Mouse (Mus musculus) MEL (cell line): Measurements from ENCODE around the gene Fam196b.

Experiments
- BHLHE40 ChIP-seq: IDR thresholded peaks from 2 replicates; pipeline ENCODE4 v1.6.1; 2012; ENCODE audit warnings: low read depth, mild to moderate bottlenecking, inconsistent platforms, low read length, improper control_type of control experiment, borderline replicate concordance
- CTCF ChIP-seq, 3 experiments: IDR thresholded peaks in 2 of 3; conservative IDR thresholded peaks in 1 of 3; 2 replicates each; pipeline ENCODE4 v1.5.1; 2011 to 2012; ENCODE audit warnings: low read length in 3 of 3, low read depth in 2 of 3, mild to moderate bottlenecking in 2 of 3, improper control_type of control experiment in 1 of 3, inconsistent platforms in 1 of 3, mixed read lengths in 1 of 3, moderate library complexity in 1 of 3; ENCODE audit not compliant: control insufficient read depth in 1 of 3, insufficient read depth in 1 of 3, poor library complexity in 1 of 3, severe bottlenecking in 1 of 3
- E2F4 ChIP-seq: IDR thresholded peaks from 2 replicates; pipeline ENCODE4 v1.6.1; 2011; ENCODE audit warnings: low read depth, low read length, improper control_type of control experiment, borderline replicate concordance
- EP300 ChIP-seq, 2 experiments: IDR thresholded peaks; 2 replicates each; pipeline ENCODE4 v1.6.1; 2011; ENCODE audit warnings: improper control_type of control experiment in 2 of 2, low read length in 2 of 2, low read depth in 1 of 2, mild to moderate bottlenecking in 1 of 2
- NRF1 ChIP-seq: IDR thresholded peaks from 2 replicates; pipeline ENCODE4 v1.6.1; 2014; ENCODE audit warnings: low read depth, mild to moderate bottlenecking, inconsistent platforms, low read length, improper control_type of control experiment, moderate library complexity; ENCODE audit not compliant: poor library complexity, insufficient read depth, severe bottlenecking
- POLR2A ChIP-seq, 2 experiments: IDR thresholded peaks; 2 replicates each; pipeline ENCODE4 v1.6.1; 2011 to 2012; ENCODE audit warnings: low read length in 2 of 2, mild to moderate bottlenecking in 2 of 2, control low read depth in 1 of 2, improper control_type of control experiment in 1 of 2, low read depth in 1 of 2, moderate library complexity in 1 of 2; ENCODE audit not compliant: control insufficient read depth in 1 of 2, insufficient read depth in 1 of 2, poor library complexity in 1 of 2
- RCOR1 ChIP-seq: IDR thresholded peaks from 2 replicates; pipeline ENCODE4 v1.6.1; 2012; ENCODE audit warnings: low read depth, mild to moderate bottlenecking, inconsistent platforms, low read length, improper control_type of control experiment
- TCF12 ChIP-seq: IDR thresholded peaks from 2 replicates; pipeline ENCODE4 v1.6.1; 2014; ENCODE audit warnings: low read depth, mild to moderate bottlenecking, inconsistent platforms, low read length, improper control_type of control experiment, moderate library complexity
- USF1 ChIP-seq: IDR thresholded peaks from 2 replicates; pipeline ENCODE4 v1.6.1; 2014; ENCODE audit warnings: low read depth, mild to moderate bottlenecking, inconsistent platforms, low read length, improper control_type of control experiment, moderate library complexity
- USF2 ChIP-seq, 2 experiments: IDR thresholded peaks; 2 replicates each; pipeline ENCODE4 v1.6.1; 2011 to 2012; ENCODE audit warnings: improper control_type of control experiment in 2 of 2, low read length in 2 of 2, borderline replicate concordance in 1 of 2, inconsistent platforms in 1 of 2, low read depth in 1 of 2, mild to moderate bottlenecking in 1 of 2; ENCODE audit not compliant: insufficient read depth in 1 of 2
- ZC3H11A ChIP-seq: IDR thresholded peaks from 2 replicates; pipeline ENCODE4 v1.6.1; 2012; ENCODE audit warnings: low read depth, mild to moderate bottlenecking, inconsistent platforms, low read length, improper control_type of control experiment

GRCm38 (mm10) chr11:34395802-34396201, 81.2 kb downstream of the Fam196b start:
- TF ChIP-seq POLR2A (IDR thresholded peaks at IDR 0.05; ENCODE audit: control insufficient read depth in 1 of 2, insufficient read depth in 1 of 2, low read depth in 1 of 2, low read length in 2 of 2, poor library complexity in 1 of 2): no peak
- no peak for TF ChIP-seq NRF1
- TF ChIP-seq EP300 (IDR thresholded peaks at IDR 0.05; ENCODE audit: low read depth in 1 of 2, low read length in 2 of 2): no peak
- no peak for TF ChIP-seq CTCF (IDR thresholded peaks at IDR 0.05 in 2 of 3, conservative IDR thresholded peaks at IDR 0.05 in 1 of 3; ENCODE audit: control insufficient read depth in 1 of 3, insufficient read depth in 1 of 3, low read depth in 2 of 3, low read length in 3 of 3, poor library complexity in 1 of 3, severe bottlenecking in 1 of 3)
- TF ChIP-seq E2F4: no peak
- TF ChIP-seq USF2 (IDR thresholded peaks at IDR 0.05; ENCODE audit: borderline replicate concordance in 1 of 2, insufficient read depth in 1 of 2, low read depth in 1 of 2, low read length in 2 of 2): no peak
- no peak for TF ChIP-seq USF1
- no peak for TF ChIP-seq TCF12
- TF ChIP-seq BHLHE40: no peak
- TF ChIP-seq RCOR1: no peak
- no peak for TF ChIP-seq ZC3H11A
